Mouse (Mus musculus) myocyte (in vitro differentiated cells): ENCODE results near the gene Pgp.

Experiments
- MAX ChIP-seq: IDR thresholded peaks from one replicate; pipeline ENCODE4 v1.6.1; 2011; ENCODE audit warnings: low read depth, mild to moderate bottlenecking, control low read depth
- POLR2A ChIP-seq: IDR thresholded peaks from one replicate; pipeline ENCODE4 v1.6.1; 2011; ENCODE audit warnings: low read depth, mild to moderate bottlenecking, control low read depth, moderate library complexity; ENCODE audit not compliant: insufficient read length
- POLR2AphosphoS2 ChIP-seq: IDR thresholded peaks from one replicate; pipeline ENCODE4 v1.6.1; 2011; ENCODE audit warnings: low read depth, control low read depth; ENCODE audit not compliant: insufficient read length
- SRF ChIP-seq: IDR thresholded peaks from one replicate; pipeline ENCODE4 v1.6.1; 2011; ENCODE audit warnings: low read depth; ENCODE audit not compliant: control insufficient read depth, insufficient read length
- TCF12 ChIP-seq: IDR thresholded peaks from one replicate; pipeline ENCODE4 v1.6.1; 2011; ENCODE audit warnings: mild to moderate bottlenecking, control low read depth; ENCODE audit not compliant: poor library complexity, insufficient read depth, severe bottlenecking
- TCF3 ChIP-seq: IDR thresholded peaks from one replicate; pipeline ENCODE4 v1.6.1; 2011; ENCODE audit warnings: low read depth, control low read depth; ENCODE audit not compliant: insufficient read length
- USF1 ChIP-seq: IDR thresholded peaks from one replicate; pipeline ENCODE4 v1.6.1; 2011; ENCODE audit warnings: low read depth, mild to moderate bottlenecking, control low read depth, moderate library complexity

DNA sequence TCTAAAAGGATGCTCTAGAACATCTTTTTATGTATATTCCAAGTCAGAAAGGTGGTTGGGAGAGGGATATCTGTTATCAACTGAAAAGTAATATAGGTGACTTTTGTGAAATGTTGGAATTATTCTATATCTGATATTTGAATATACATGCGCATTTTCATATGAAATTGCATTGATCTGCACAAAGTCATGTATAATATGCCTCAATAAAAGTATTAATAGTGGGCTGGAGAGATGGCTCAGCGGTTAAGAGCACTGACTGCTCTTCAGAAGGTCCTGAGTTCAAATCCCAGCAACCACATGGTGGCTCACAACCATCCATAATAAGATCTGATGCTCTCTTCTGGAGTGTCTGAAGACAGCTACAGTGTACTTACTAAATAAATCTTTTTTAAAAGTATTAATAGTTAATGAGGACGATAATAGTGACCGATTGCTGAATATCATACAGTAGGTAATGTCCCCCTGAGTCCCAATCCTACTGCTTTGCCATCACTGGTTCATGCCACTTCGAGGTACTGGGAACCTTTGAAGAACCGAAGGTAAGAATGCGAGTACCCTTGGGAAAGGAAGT is 769 bp upstream of the Pgp start:
- TF ChIP-seq POLR2A = no peak
- TF ChIP-seq TCF3 = no peak
- no peak for TF ChIP-seq TCF12
- TF ChIP-seq USF1 = no peak
- no peak for TF ChIP-seq MAX
- no peak for TF ChIP-seq POLR2AphosphoS2
- no peak for TF ChIP-seq SRF
